Mouse (Mus musculus): Measurements from ENCODE around the gene Zfp580.

Zfp580 gene

GRCm38 (mm10) chr7:5035628-5036027 is 15.7 kb upstream of the Zfp580 start:
- 98% methylated on average over 17 of the region's 17 CpGs for WGBS

- WGBS = 93% methylated on average over 9 of the region's 9 CpGs
These were observed 15.2 kb upstream of the Zfp580 start for GRCm38 (mm10) chr7:5036136-5036535.

GRCm38 (mm10) chr7:5037026-5037425 is 14.3 kb upstream of the Zfp580 start:
- 91% methylated on average over 7 of the region's 7 CpGs for WGBS

GRCm38 (mm10) chr7:5037467-5037866 is 13.9 kb upstream of the Zfp580 start:
- 67% methylated on average over 8 of the region's 8 CpGs for WGBS

- WGBS = under 1% methylated on average over 48 of the region's 48 CpGs
These were observed 13.1 kb upstream of the Zfp580 start, which contains the start of gene Zfp784 for GRCm38 (mm10) chr7:5038109-5038732. TSS of gene Zfp784 (minus strand) at chr7:5038446.

GRCm38 (mm10) chr7:5038940-5039339 is 12.4 kb upstream of the Zfp580 start:
- WGBS = 22% methylated on average over 5 of the region's 5 CpGs

GRCm38 (mm10) chr7:5044981-5045380 is 6.4 kb upstream of the Zfp580 start:
- 75% methylated on average over 2 of the region's 2 CpGs for WGBS

GRCm38 (mm10) chr7:5046112-5046511 is 5.2 kb upstream of the Zfp580 start:
- WGBS = 63% methylated on average over 2 of the region's 2 CpGs

GRCm38 (mm10) chr7:5047313-5047712 is 4.0 kb upstream of the Zfp580 start:
- WGBS = 28% methylated on average over 2 of the region's 2 CpGs

GRCm38 (mm10) chr7:5052438-5052837 is 1.1 kb downstream of the Zfp580 start:
- 2% methylated on average over 12 of the region's 12 CpGs for WGBS

GRCm38 (mm10) chr7:5052931-5053343 is 1.6 kb downstream of the Zfp580 start:
- WGBS = 10% methylated on average over 45 of the region's 45 CpGs

- 12% methylated on average over 32 of the region's 32 CpGs for WGBS
These were observed 2.3 kb downstream of the Zfp580 start for GRCm38 (mm10) chr7:5053456-5054179.

GRCm38 (mm10) chr7:5056651-5057263 is 5.4 kb downstream of the Zfp580 start:
- 3% methylated on average over 55 of the region's 55 CpGs for WGBS

GRCm38 (mm10) chr7:5057381-5057780 is 6.0 kb downstream of the Zfp580 start:
- 27% methylated on average over 8 of the region's 8 CpGs for WGBS

GRCm38 (mm10) chr7:5057804-5058203 is 6.5 kb downstream of the Zfp580 start:
- WGBS = 40% methylated on average over 11 of the region's 11 CpGs

GRCm38 (mm10) chr7:5058631-5059030 is 7.3 kb downstream of the Zfp580 start:
- 94% methylated on average over 1 of the region's 1 CpGs for WGBS

- WGBS = 86% methylated on average over 12 of the region's 12 CpGs
These were observed 8.1 kb downstream of the Zfp580 start for GRCm38 (mm10) chr7:5059421-5059820.

- WGBS = 1% methylated on average over 27 of the region's 27 CpGs
These were observed 8.9 kb downstream of the Zfp580 start for GRCm38 (mm10) chr7:5060239-5060731.

GRCm38 (mm10) chr7:5060944-5061773 is 9.8 kb downstream of the Zfp580 start:
- under 1% methylated on average over 60 of the region's 60 CpGs for WGBS

GRCm38 (mm10) chr7:5061774-5062359 is 10.5 kb downstream of the Zfp580 start, which contains the start of gene U2af2:
TSS of gene U2af2 (plus strand) at chr7:5062143.
- under 1% methylated on average over 65 of the region's 65 CpGs for WGBS

GRCm38 (mm10) chr7:5062360-5063001 is 11.1 kb downstream of the Zfp580 start:
- WGBS = under 1% methylated on average over 50 of the region's 51 CpGs
